Mouse (Mus musculus) spleen, adult 2 months (tissue): Measurements from ENCODE around the gene Wwox. TPM values are rescaled to one million over a fixed set of nuclear protein-coding genes. Genes with fewer than 3 reads are reported as not detected.

ENCODE experiments used
- DNase-seq, 2 experiments: peaks; one replicate each; pipeline versions ENCODE4 v3.0.0 to v3.0.0-alpha.2; 2012 to 2021; ENCODE audit warnings: low spot score in 2 of 2, low read depth in 1 of 2
- H3K27ac ChIP-seq: fragments of 200-500 bp; 2 replicates; pipeline ENCODE4 v1.5.1; 2012; ENCODE audit warnings: low read length, inconsistent platforms; ENCODE audit not compliant: insufficient read depth
- H3K27me3 ChIP-seq: fragments of 200-500 bp; 2 replicates; pipeline ENCODE4 v1.6.1; 2012; ENCODE audit warnings: mild to moderate bottlenecking, moderate library complexity, low read length, inconsistent platforms; ENCODE audit not compliant: control insufficient read depth, insufficient read depth
- H3K36me3 ChIP-seq: fragments of 200-500 bp; 2 replicates; pipeline ENCODE4 v1.6.1; 2012; ENCODE audit warnings: mild to moderate bottlenecking, low read length, inconsistent platforms; ENCODE audit not compliant: control insufficient read depth, insufficient read depth
- H3K4me1 ChIP-seq: fragments of 200-500 bp; 2 replicates; pipeline ENCODE4 v1.6.1; 2011; ENCODE audit warnings: inconsistent platforms; ENCODE audit not compliant: control insufficient read depth, insufficient read depth, insufficient read length
- H3K4me3 ChIP-seq: fragments of 200-500 bp; 2 replicates; pipeline ENCODE4 v1.5.1; 2011; ENCODE audit warnings: mild to moderate bottlenecking, inconsistent platforms; ENCODE audit not compliant: insufficient read depth, insufficient read length; ENCODE audit errors: extremely low read depth
- CTCF ChIP-seq: fragments of 200-500 bp; IDR thresholded peaks from 2 replicates; pipeline ENCODE4 v1.5.1; 2011; ENCODE audit warnings: mild to moderate bottlenecking, inconsistent platforms; ENCODE audit not compliant: insufficient read depth, insufficient read length, insufficient replicate concordance; ENCODE audit errors: extremely low read depth
- POLR2A ChIP-seq: fragments of 200-500 bp; IDR thresholded peaks from 2 replicates; pipeline ENCODE4 v1.6.1; 2011; ENCODE audit warnings: low read depth, low read length, inconsistent platforms
- WGBS: fragments of 180-500 bp; shearing (Covaris S2); methylation state at CpG from one replicate; pipeline ENCODE4 v1.1.7; 2018; 5-methylcytosine and 5-hydroxymethylcytosine counted together
- polyA plus RNA-seq: library from polyadenylated mRNA; depleted of rRNA; stranded (reverse); fragments of >200 nt; gene quantifications from 2 replicates; pipeline ENCODE4 v1.2.3, GENCODE M21; 2012

Gene Wwox
- polyA plus RNA-seq, 1 experiment, result 3.8 TPM

DNA sequence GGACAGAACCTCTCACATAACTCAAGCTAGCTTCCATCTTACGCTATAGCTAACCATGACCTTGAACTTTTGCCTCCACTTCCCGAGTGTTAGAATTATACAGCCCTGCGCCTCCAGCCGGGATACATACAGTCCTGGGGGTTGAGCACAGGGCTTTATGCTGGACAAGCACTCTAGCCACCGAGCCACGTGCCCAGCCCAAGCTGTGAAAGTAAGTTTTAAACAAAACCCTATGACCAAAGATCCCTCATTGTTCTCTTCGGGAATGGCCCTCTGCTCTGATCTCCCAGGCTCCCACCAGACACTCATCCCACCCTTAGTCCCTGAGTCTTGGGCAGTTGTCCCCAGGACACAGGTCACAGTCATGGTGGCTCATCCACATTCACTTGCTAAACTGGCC is 625.9 kb downstream of the Wwox start:
- Histone ChIP-seq H3K4me3 (no peak overlapping the region), H3K27me3 (no peaks in the 10 kb centered on the region), H3K36me3 (no peaks in the 10 kb centered on the region), H3K27ac (no peak overlapping the region), H3K4me1 (no peaks in the 10 kb centered on the region; the same call in 1 of the 2 replicates)
- 94% methylated on average over 7 of the region's 7 CpGs for WGBS
- no peak for TF ChIP-seq CTCF
- TF ChIP-seq POLR2A, result no peak
- no peak for DNase-seq

GRCm38 (mm10) chr8:115066550-115067058 is 627.1 kb downstream of the Wwox start:
- H3K4me3 ChIP-seq, result no peak overlapping the region

DNA sequence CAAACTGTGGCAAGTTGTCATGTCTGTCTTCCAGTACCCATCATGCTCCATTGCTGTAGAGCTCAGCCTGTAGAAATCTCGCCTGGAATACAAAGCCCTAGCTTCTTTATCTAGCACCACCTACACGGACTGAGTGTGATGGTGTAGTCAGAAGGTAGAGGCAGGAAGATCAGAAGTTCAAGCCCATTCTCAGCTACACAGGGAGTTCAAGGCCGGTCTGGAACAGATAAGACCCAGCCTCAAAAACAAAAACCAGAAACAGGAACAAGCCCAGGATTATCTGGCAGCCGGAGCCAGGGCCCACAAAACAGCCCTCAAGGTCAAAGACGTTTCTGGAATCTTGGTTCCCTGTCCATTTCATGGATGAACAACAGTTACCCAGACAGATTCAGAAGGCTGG is 629.3 kb downstream of the Wwox start:
- Histone ChIP-seq H3K4me3 (no peak overlapping the region), H3K27ac (no peak overlapping the region), H3K27me3 (no peaks in the 10 kb centered on the region), H3K4me1 (no peaks in the 10 kb centered on the region; the same call in 1 of the 2 replicates), H3K36me3 (no peaks in the 10 kb centered on the region)
- no peak for DNase-seq
- TF ChIP-seq CTCF, result no peak
- TF ChIP-seq POLR2A, result no peak
- 79% methylated on average over 5 of the region's 5 CpGs for WGBS

More at GRCm38 (mm10) chr8:115066550-115067058, 627.1 kb downstream of the Wwox start:
- no peak for DNase-seq
- no peak overlapping the region for H3K27ac ChIP-seq
- no peaks in the 10 kb centered on the region; the same call in 1 of the 2 replicates for H3K4me1 ChIP-seq
- TF ChIP-seq CTCF (no peak), POLR2A (no peak)
- no peaks in the 10 kb centered on the region for H3K36me3 ChIP-seq
- 96% methylated on average over 8 of the region's 8 CpGs for WGBS
- no peaks in the 10 kb centered on the region for H3K27me3 ChIP-seq

GRCm38 (mm10) chr8:115070225-115070624 is 630.8 kb downstream of the Wwox start:
- no peaks in the 10 kb centered on the region; the same call in 1 of the 2 replicates for H3K4me1 ChIP-seq
- H3K4me3 ChIP-seq, result no peak overlapping the region
- 22% methylated on average over 3 of the region's 3 CpGs for WGBS
- TF ChIP-seq POLR2A (no peak), CTCF (no peak)
- no peak overlapping the region for H3K27ac ChIP-seq
- peak in 1 of 2 experiments; percentile 7 for DNase-seq
- no peaks in the 10 kb centered on the region for H3K36me3 ChIP-seq
- H3K27me3 ChIP-seq, result no peaks in the 10 kb centered on the region

- no peak for TF ChIP-seq CTCF
- no peak for TF ChIP-seq POLR2A
- Histone ChIP-seq H3K27me3 (no peaks in the 10 kb centered on the region), H3K27ac (no peak overlapping the region), H3K4me3 (no peak overlapping the region), H3K36me3 (no peaks in the 10 kb centered on the region), H3K4me1 (no peaks in the 10 kb centered on the region; the same call in 1 of the 2 replicates)
- WGBS, result 96% methylated on average over 12 of the region's 12 CpGs
- no peak for DNase-seq
Observed at GRCm38 (mm10) chr8:115071231-115071630, 631.8 kb downstream of the Wwox start.

GRCm38 (mm10) chr8:115078296-115078695 is 638.8 kb downstream of the Wwox start:
- Histone ChIP-seq H3K4me1 (no peaks in the 10 kb centered on the region), H3K27me3 (no peaks in the 10 kb centered on the region), H3K27ac (no peak overlapping the region), H3K36me3 (no peaks in the 10 kb centered on the region), H3K4me3 (no peak overlapping the region)
- 85% methylated on average over 7 of the region's 7 CpGs for WGBS
- no peak for TF ChIP-seq CTCF
- no peak for TF ChIP-seq POLR2A
- DNase-seq, result no peak
